Mouse (Mus musculus): Measurements from ENCODE around the gene Plekhb1. TPM values are rescaled to one million over a fixed set of nuclear protein-coding genes. Genes with fewer than 3 reads are reported as not detected.

Plekhb1 gene
- total RNA-seq, 2 experiments from 2014 or later: 19.6 to 25.2 TPM

Other genes starting within 250 kb of the Plekhb1 start
- 10 to 100 TPM; 77.1 to 79.5 TPM for gene Ucp3, start 189.4 kb downstream of the Plekhb1 start, total RNA-seq (2021)
- 100 to 1,000 TPM; 133 to 155 TPM for gene Ucp2, start 169.1 kb downstream of the Plekhb1 start, total RNA-seq (2021)
- not detected for gene Dnajb13, start 147.5 kb downstream of the Plekhb1 start, total RNA-seq (2021)
- 1 to 10 TPM; 8.2 to 8.9 TPM for gene Coa4, start 125.3 kb downstream of the Plekhb1 start, total RNA-seq (2021)
- gene Rab6a, start 55.0 kb downstream of the Plekhb1 start, total RNA-seq (2021): 10 to 100 TPM; 74.9 to 75.2 TPM
- 10 to 100 TPM; 79.2 to 87.0 TPM for gene Mrpl48, start 54.1 kb downstream of the Plekhb1 start, total RNA-seq (2021)
- gene Fam168a, start 44.2 kb upstream of the Plekhb1 start, total RNA-seq (2021): 10 to 100 TPM; 51.6 to 55.3 TPM
- gene Relt, start 201.0 kb upstream of the Plekhb1 start, total RNA-seq (2021): 10 to 100 TPM; 14.8 to 19.3 TPM